Mouse (Mus musculus): Measurements from ENCODE around the gene Fahd1. TPM values are rescaled to one million over a fixed set of nuclear protein-coding genes. Genes with fewer than 3 reads are reported as not detected.
A peak's percentile ranks its signal among the peaks of the same experiment; 100 is the strongest.

Fahd1 gene
- polyA plus RNA-seq, 1 experiment from 2014 or later: 33.9 TPM

DNA sequence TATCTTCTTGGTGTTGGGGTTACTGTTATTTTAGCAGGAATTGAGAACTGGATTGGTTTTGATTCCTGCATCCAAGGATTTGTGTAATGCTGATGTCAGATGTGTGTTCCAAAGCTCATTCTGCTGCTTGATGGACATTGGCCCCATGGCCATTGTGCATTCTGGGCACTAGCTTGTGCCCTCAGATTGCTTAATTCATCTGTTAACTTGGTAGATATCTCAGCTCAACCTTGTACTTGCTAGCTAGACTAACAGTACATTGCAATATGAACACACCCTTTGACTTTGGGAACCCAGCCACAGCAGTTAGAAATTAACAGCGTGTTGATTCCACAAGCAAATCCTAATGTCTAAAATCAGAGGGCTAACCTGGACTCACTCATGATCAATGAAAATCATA lies 2.8 kb downstream of the Fahd1 start:
- 100% methylated on average over 1 of the region's 1 CpGs for WGBS
- Histone ChIP-seq H3K4me1 (replicated peaks; ENCODE audit: control insufficient read depth, insufficient read depth, low read length) (peaks cover 12% of the 10 kb centered on the region), H3K27ac (ENCODE audit: low read depth) (no peak overlapping the region), H3K27me3 (replicated peaks; ENCODE audit: control insufficient read depth, insufficient read depth, low read length) (peaks cover 6% of the 10 kb centered on the region; the same call in 1 of the 2 replicates), H3K9ac (ENCODE audit: low read length) (no peak overlapping the region), H3K9me3 (ENCODE audit: control insufficient read depth, low read length) (no peaks in the 10 kb centered on the region), H3K4me2 (ENCODE audit: low read length) (no peak overlapping the region), H3K4me3 (ENCODE audit: low read depth, low read length) (no peak overlapping the region), H3K36me3 (ENCODE audit: control insufficient read depth, insufficient read depth, low read length) (no peaks in the 10 kb centered on the region)
- DNase-seq (ENCODE audit: low spot score): no peak
- ATAC-seq (replicated peaks; ENCODE audit: low FRiP score, low TSS enrichment, low read depth): no peak

DNA sequence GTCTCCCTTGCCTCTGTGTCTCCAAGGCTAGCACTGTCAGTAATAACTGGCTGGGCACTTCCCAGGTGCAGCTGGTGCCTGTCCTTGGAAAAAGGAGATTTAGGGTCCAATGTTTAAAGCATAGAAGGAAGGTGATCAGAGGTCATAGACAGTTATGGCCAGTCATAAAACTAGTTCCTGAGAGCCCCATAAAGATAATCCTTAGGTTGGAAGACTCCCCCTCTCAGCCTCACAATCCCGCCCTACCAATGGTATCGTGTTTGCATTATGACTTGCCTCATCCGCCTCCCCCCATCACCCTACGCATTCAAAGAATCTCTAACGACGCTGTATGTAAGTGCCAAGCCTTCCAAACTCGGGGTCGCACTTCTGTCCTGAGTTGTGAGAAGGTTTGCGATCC lies 5.6 kb downstream of the Fahd1 start:
- H3K27ac ChIP-seq (ENCODE audit: low read depth): no peak overlapping the region
- 35% methylated on average over 9 of the region's 9 CpGs for WGBS
- H3K4me2 ChIP-seq (ENCODE audit: low read length): peak overlapping the region; percentile 13; the same call in 1 of the 2 replicates
- no peak overlapping the region for H3K4me3 ChIP-seq (ENCODE audit: low read depth, low read length)
- ATAC-seq (replicated peaks; ENCODE audit: low FRiP score, low TSS enrichment, low read depth) (no peak), DNase-seq (ENCODE audit: low spot score) (no peak)
- H3K9ac ChIP-seq (ENCODE audit: low read length): no peak overlapping the region
- H3K9me3 ChIP-seq (ENCODE audit: control insufficient read depth, low read length): no peaks in the 10 kb centered on the region
- no peaks in the 10 kb centered on the region; the same call in 1 of the 2 replicates for H3K27me3 ChIP-seq (replicated peaks; ENCODE audit: control insufficient read depth, insufficient read depth, low read length)
- H3K4me1 ChIP-seq (replicated peaks; ENCODE audit: control insufficient read depth, insufficient read depth, low read length): peaks cover 6% of the 10 kb centered on the region
- H3K36me3 ChIP-seq (ENCODE audit: control insufficient read depth, insufficient read depth, low read length): no peaks in the 10 kb centered on the region

DNA sequence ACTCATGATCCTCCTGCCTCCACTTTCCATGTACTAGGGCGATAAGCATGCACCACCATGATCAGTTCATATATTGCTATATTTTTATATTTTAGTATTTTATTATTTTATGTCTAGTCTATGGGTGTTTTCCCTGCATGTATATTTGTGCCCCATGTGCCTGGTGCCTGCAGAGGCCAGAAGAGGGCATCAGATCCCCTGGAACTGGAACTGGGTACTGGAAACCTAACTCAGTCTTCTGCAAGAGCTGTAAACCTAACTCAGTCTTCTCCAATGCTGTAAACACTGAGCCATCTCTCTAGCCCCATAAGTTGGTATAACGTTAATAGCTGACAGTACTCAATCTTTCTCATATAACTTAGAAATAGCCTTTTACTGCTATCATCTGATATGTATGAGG lies 7.5 kb downstream of the Fahd1 start:
- no peak overlapping the region for H3K9ac ChIP-seq (ENCODE audit: low read length)
- no peak overlapping the region for H3K4me3 ChIP-seq (ENCODE audit: low read depth, low read length)
- WGBS: 57% methylated on average over 2 of the region's 2 CpGs
- no peaks in the 10 kb centered on the region for H3K36me3 ChIP-seq (ENCODE audit: control insufficient read depth, insufficient read depth, low read length)
- no peak for ATAC-seq (replicated peaks; ENCODE audit: low FRiP score, low TSS enrichment, low read depth)
- no peaks in the 10 kb centered on the region for H3K9me3 ChIP-seq (ENCODE audit: control insufficient read depth, low read length)
- no peak overlapping the region for H3K4me2 ChIP-seq (ENCODE audit: low read length)
- no peaks in the 10 kb centered on the region for H3K4me1 ChIP-seq (replicated peaks; ENCODE audit: control insufficient read depth, insufficient read depth, low read length)
- H3K27ac ChIP-seq (ENCODE audit: low read depth): no peak overlapping the region
- DNase-seq (ENCODE audit: low spot score): no peak
- peaks cover 2% of the 10 kb centered on the region; the same call in 1 of the 2 replicates for H3K27me3 ChIP-seq (replicated peaks; ENCODE audit: control insufficient read depth, insufficient read depth, low read length)

DNA sequence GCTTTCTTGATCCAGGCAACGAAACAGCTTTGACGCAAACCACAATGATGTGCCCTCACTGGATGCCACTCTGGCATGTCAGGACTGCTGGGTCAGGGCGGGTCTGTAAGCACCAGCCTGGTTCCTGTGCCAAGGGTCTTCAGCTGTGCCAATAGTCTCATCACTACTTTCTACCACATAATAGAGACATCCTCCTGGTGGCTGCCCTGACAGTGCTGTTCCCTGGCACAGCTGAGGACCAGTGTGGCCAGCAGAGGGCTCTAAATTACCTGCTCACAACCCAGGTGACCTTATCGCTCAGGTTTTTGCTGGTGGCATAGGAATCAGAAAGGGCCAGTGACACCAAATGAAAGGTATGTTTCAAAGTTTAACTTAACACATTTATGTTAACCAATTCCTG lies 9.0 kb downstream of the Fahd1 start:
- Histone ChIP-seq H3K27me3 (replicated peaks; ENCODE audit: control insufficient read depth, insufficient read depth, low read length) (peaks cover 2% of the 10 kb centered on the region; the same call in 1 of the 2 replicates), H3K36me3 (ENCODE audit: control insufficient read depth, insufficient read depth, low read length) (no peaks in the 10 kb centered on the region), H3K4me3 (ENCODE audit: low read depth, low read length) (no peak overlapping the region), H3K9me3 (ENCODE audit: control insufficient read depth, low read length) (no peaks in the 10 kb centered on the region), H3K4me1 (replicated peaks; ENCODE audit: control insufficient read depth, insufficient read depth, low read length) (no peaks in the 10 kb centered on the region), H3K4me2 (ENCODE audit: low read length) (no peak overlapping the region), H3K27ac (ENCODE audit: low read depth) (no peak overlapping the region), H3K9ac (ENCODE audit: low read length) (no peak overlapping the region)
- ATAC-seq (replicated peaks; ENCODE audit: low FRiP score, low TSS enrichment, low read depth) (0 out of 2 replicates have a peak, but pooled peaks have one; percentile 32), DNase-seq (ENCODE audit: low spot score) (no peak)
- 53% methylated on average over 4 of the region's 4 CpGs for WGBS

DNA sequence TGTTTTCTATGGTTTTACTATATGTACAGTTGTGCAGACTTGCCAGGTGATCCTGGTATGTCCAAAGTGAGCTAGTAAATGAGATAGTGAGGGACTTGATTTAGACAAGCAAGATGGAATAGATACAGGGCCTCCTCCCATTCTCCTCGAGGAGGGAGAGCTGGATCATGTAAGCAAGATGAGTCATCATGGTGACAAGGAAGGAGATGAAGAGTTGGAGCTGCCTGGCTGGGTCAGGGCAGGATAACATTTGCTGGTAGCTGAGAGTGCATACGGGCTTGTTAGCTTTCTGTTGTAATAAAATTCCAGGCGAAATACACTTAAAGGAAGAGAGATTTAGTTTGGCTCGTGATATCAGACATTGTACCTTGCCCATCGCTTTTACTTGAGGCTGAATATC lies 9.8 kb downstream of the Fahd1 start:
- Histone ChIP-seq H3K9me3 (ENCODE audit: control insufficient read depth, low read length) (no peaks in the 10 kb centered on the region), H3K4me2 (ENCODE audit: low read length) (no peak overlapping the region), H3K9ac (ENCODE audit: low read length) (no peak overlapping the region), H3K4me3 (ENCODE audit: low read depth, low read length) (no peak overlapping the region), H3K27ac (ENCODE audit: low read depth) (no peak overlapping the region), H3K27me3 (replicated peaks; ENCODE audit: control insufficient read depth, insufficient read depth, low read length) (peaks cover 2% of the 10 kb centered on the region; the same call in 1 of the 2 replicates), H3K36me3 (ENCODE audit: control insufficient read depth, insufficient read depth, low read length) (no peaks in the 10 kb centered on the region), H3K4me1 (replicated peaks; ENCODE audit: control insufficient read depth, insufficient read depth, low read length) (no peaks in the 10 kb centered on the region)
- DNase-seq (ENCODE audit: low spot score): no peak
- 47% methylated on average over 5 of the region's 5 CpGs for whole genome bisulfite sequencing
- ATAC-seq (replicated peaks; ENCODE audit: low FRiP score, low TSS enrichment, low read depth): no peak

DNA sequence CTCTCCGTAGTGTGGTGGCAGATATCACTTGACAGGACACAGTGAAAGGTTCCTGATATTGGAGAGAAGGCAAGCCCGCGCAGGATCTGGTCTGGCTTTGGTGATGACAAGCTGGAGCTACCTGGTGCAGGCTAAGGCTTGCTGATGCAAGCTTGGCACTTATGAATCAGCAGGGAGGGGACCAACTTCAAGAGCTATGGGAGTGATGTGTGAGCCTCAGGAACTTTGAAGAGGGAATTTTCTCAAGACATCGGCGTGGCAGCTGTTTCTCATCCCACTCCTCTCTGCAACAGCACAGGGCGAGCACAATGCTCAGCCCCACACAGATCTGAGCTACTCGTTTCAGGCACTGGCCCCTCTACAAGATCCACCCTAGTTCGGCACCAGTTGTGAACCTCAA lies 10.3 kb downstream of the Fahd1 start, which contains the start of gene Hagh:
Gene Hagh, plus strand, starts transcription at position 302 of the 400 bp plus-strand sequence.
- Histone ChIP-seq H3K27me3 (replicated peaks; ENCODE audit: control insufficient read depth, insufficient read depth, low read length) (peaks cover 2% of the 10 kb centered on the region; the same call in 1 of the 2 replicates), H3K4me3 (ENCODE audit: low read depth, low read length) (no peak within 1 kb of the TSS), H3K4me2 (ENCODE audit: low read length) (no peak within 1 kb of the TSS), H3K36me3 (ENCODE audit: control insufficient read depth, insufficient read depth, low read length) (no peaks in the 10 kb centered on the region), H3K9me3 (ENCODE audit: control insufficient read depth, low read length) (no peaks in the 10 kb centered on the region), H3K27ac (ENCODE audit: low read depth) (no peak within 1 kb of the TSS), H3K4me1 (replicated peaks; ENCODE audit: control insufficient read depth, insufficient read depth, low read length) (no peaks in the 10 kb centered on the region), H3K9ac (ENCODE audit: low read length) (no peak within 1 kb of the TSS)
- WGBS: 61% methylated on average over 8 of the region's 8 CpGs
- DNase-seq (ENCODE audit: low spot score) (no peak), ATAC-seq (replicated peaks; ENCODE audit: low FRiP score, low TSS enrichment, low read depth) (no peak)

DNA sequence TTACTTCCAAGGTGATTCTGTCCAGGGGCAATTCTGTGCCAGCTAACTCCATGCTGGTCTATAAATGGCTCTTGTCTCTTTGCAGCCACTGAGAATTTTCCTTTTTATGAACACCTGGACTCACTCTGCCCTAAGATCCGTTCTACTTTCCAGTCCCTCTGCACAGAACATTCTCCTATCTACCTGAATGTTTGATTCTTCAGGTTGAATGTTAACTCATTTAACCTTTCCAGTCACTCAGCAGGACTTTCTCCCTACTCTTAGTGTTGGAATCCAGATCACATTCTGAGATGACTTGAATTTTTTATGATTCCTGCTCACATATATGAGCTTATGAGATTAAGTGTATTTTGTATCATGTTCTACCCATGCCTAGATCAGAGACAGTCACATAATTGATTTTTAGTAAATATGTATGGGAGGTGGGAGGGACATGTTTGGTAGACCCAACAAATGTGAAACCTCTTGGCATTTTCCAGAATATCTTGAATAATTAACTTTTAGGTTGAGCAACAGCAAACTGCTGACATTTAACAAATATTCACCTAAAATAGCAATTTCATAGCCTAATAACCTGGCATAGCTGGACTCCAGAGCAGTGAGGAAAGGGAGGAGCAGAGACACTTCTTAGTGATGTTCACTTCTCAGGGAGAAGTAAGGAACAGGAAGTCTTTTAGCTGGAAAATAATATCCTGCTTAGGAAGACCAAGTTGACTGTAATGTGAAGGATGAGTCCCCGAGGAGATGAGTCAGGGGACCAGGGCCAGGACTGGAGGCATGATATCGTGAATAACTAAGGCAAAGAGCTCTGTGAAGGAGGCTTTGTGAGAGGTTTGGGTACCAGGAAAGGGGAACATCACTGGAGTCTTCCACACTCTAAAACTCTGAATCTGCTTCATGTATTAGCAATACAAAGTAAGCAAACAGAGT lies 28.5 kb downstream of the Fahd1 start:
- no peak for ATAC-seq (replicated peaks; ENCODE audit: low FRiP score, low TSS enrichment, low read depth)
- H3K4me3 ChIP-seq (ENCODE audit: low read depth, low read length): no peak overlapping the region
- H3K9ac ChIP-seq (ENCODE audit: low read length): no peak overlapping the region
- no peaks in the 10 kb centered on the region for H3K9me3 ChIP-seq (ENCODE audit: control insufficient read depth, low read length)
- no peaks in the 10 kb centered on the region for H3K36me3 ChIP-seq (ENCODE audit: control insufficient read depth, insufficient read depth, low read length)
- H3K27ac ChIP-seq (ENCODE audit: low read depth): no peak overlapping the region
- no peaks in the 10 kb centered on the region for H3K4me1 ChIP-seq (replicated peaks; ENCODE audit: control insufficient read depth, insufficient read depth, low read length)
- no peak for DNase-seq (ENCODE audit: low spot score)
- WGBS: 52% methylated on average over 3 of the region's 3 CpGs
- H3K4me2 ChIP-seq (ENCODE audit: low read length): no peak overlapping the region
- no peaks in the 10 kb centered on the region; the same call in 1 of the 2 replicates for H3K27me3 ChIP-seq (replicated peaks; ENCODE audit: control insufficient read depth, insufficient read depth, low read length)

DNA sequence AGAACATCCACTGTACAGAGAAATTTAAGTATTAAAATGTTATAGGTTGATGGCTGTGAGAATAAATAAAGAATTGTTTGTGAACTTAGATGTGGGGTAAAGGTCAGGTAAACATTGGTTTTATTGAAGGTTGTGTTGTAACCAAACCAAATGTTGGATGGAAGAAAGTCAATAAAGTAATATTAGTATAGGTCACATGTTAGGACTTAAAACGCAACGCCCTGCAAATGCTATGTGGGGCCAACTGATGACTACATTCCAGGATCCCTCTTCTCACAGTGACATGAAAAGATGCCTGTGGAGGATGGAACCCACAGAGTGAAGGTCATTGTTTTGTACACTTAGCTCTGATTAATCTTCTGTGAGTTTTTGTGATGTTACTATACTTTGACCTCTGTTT lies 30.7 kb downstream of the Fahd1 start:
- Histone ChIP-seq H3K4me2 (ENCODE audit: low read length) (no peak overlapping the region), H3K9me3 (ENCODE audit: control insufficient read depth, low read length) (no peaks in the 10 kb centered on the region), H3K27ac (ENCODE audit: low read depth) (no peak overlapping the region), H3K4me3 (ENCODE audit: low read depth, low read length) (no peak overlapping the region), H3K36me3 (ENCODE audit: control insufficient read depth, insufficient read depth, low read length) (no peaks in the 10 kb centered on the region), H3K9ac (ENCODE audit: low read length) (no peak overlapping the region), H3K4me1 (replicated peaks; ENCODE audit: control insufficient read depth, insufficient read depth, low read length) (no peaks in the 10 kb centered on the region), H3K27me3 (replicated peaks; ENCODE audit: control insufficient read depth, insufficient read depth, low read length) (no peaks in the 10 kb centered on the region; the same call in 1 of the 2 replicates)
- ATAC-seq (replicated peaks; ENCODE audit: low FRiP score, low TSS enrichment, low read depth) (no peak), DNase-seq (ENCODE audit: low spot score) (no peak)
- 48% methylated on average over 2 of the region's 2 CpGs for WGBS
